Mouse (Mus musculus) adrenal gland, adult (tissue): Measurements from ENCODE around the gene Sorcs3.

Experiments
- DNase-seq, 2 experiments: peaks; one replicate each; pipeline ENCODE4 v3.0.0; 2022 to 2023; ENCODE audit warnings: low spot score in 1 of 2; ENCODE audit not compliant: inconsistent age in 2 of 2

The Sorcs3 gene

DNA sequence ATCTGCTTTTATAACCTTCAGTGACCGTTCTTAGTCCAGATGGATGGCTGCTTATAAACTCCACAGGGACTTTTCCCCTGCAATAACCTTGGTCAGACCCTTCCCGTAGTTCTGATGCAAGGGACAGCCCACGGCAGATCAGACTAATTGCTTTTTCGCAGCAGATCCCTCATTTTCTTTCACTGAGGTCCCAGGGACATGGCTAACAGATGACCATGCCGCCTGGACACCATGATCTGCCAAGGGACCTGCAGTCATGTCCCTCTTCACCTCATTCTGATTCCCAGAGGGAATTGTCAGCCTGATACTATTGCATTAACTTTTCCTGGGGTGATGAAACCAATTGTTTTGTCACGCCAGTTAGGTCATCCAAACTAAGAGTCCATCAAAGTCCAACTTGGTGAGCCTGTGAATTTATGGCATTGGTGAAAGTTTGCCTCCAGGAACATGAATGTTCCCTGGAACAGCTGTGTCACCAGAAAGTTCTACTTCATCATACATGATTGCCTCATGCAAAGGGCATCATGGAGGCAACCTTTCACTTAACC lies 494.4 kb downstream of the Sorcs3 start:
- peak in 1 of 2 experiments; percentile 36 for DNase-seq

DNA sequence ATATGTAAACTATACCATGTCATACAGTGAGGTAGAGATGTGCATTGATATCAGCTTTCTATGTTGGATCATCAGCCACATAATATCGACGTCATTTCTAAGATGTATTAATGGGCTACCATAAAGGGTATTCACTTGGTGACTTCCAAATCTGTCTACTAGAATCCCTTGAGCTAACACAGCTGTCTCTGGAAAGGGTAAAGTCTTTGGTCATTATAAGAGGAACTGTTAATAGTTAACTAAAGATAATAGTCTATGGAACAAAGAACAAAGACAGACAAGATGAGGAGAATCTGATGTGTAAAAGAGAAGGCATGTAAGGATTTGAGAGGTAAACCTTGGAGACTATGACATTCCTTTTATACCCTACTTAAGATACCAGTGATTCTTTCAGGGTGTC lies 497.9 kb downstream of the Sorcs3 start:
- no peak for DNase-seq

DNA sequence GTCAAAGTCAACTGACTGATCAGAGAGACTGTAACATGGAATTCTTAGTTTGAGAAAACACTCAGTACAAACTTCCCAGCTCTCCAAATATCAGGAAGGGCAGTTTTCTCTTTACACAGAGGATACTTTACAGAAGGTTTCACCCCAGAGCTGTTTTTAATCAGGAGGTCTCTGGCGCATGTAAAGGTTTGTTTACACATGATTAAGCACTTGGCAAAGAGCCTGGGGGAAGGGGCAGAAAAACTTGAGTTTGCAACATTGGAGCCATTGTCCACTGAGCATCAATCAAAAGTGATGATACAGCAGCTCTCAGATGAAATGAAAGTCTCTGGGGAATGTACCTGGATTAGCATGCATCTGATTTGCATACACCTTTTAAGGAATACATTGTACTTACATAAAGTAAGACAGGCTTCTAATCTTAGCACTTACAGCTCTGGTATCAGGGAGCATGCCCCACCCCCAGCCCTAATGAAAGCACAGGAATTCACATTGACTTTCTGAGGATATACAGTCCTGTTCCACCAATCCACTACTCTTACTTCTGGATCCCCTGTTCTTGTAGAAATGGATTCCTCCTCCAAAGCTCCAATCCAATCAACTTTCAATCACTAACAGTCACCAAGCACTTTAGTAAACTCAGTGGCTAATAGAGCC lies 500.6 kb downstream of the Sorcs3 start:
- no peak for DNase-seq

- DNase-seq, result no peak
Observed at GRCm38 (mm10) chr19:48706924-48707320, 501.1 kb downstream of the Sorcs3 start.

GRCm38 (mm10) chr19:48725851-48726419 lies 520.1 kb downstream of the Sorcs3 start:
- DNase-seq, result no peak

DNA sequence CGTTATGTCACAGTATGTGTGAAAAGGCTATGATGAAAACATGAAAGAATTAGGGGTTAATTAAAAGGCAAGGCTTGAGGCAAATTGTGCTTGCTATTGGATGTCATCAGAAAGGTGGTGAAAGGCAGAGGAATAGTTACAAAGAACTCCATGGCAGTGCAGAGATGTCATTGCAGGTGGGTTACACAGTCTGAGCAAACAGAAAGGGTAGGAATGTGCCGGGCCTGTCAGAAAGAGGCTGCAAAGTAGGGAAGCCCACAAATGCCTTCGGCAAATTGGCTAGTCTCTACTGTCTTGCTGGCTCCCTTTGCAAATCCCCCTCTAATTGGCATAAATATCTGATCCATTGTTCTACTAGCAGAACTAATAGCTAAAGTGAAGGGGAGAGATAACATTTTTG lies 521.2 kb downstream of the Sorcs3 start:
- no peak for DNase-seq

DNA sequence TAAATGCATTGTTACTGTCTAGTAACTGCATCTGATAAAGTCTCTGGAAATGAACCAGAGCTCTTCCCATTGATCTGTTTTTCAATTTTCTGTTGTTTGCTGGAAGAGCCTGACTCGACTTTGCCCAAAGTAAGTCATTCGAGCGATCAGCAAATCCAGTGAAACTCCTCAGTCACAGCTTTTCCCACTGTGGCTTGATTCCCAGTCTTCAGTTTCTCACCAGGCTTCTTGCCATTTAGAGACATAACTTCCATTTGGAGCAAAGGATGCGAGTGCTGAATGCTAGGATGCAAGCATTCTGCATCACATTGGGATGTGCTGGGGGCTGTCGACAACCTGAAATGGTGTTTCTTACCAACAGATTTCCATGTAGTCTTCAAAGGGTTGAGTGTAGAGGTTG lies 521.8 kb downstream of the Sorcs3 start:
- no peak for DNase-seq

- no peak for DNase-seq
Observed at GRCm38 (mm10) chr19:48731731-48732130, 525.9 kb downstream of the Sorcs3 start.

- DNase-seq, result no peak
Observed at GRCm38 (mm10) chr19:48734370-48734769, 528.5 kb downstream of the Sorcs3 start.

DNA sequence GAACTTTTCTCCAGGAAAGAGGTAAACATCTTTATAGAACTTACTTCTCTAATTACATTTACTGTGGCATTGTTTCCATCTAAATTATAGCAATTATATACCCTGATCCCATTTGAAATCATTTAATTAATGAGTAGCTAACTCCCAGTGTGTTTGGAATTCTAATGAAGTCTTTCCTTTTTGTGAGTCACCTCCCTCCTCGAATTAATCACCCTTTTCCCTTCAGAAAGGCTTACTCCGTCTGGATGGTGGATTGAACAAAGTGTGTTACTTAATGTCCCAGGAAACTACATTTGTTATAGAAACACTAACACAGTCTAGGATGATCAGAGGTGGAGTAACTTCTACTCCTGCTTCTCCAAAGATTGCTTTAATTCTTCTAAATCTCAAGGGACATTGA lies 531.7 kb downstream of the Sorcs3 start:
- DNase-seq, result no peak

DNA sequence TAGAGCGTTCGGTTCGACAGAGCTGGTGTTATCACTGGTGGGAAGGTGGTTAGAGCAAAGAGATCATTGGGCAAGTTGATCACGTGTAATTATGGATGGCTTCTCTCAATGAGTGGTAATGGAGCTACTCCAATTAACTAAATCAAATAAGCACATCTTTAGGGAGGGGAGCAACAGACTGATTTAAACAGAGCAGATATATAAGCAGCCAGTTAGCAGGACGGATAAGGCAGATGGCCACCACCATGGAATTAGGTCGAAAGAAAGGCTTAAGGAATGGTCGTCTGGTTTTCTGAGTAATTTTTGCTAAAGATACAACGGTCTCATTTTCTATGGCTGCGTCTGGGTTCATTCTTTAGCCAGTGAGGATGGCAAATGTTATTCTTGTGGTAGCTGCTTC lies 549.3 kb downstream of the Sorcs3 start:
- DNase-seq, result no peak

- no peak for DNase-seq
Observed at GRCm38 (mm10) chr19:48756831-48757230, 551.0 kb downstream of the Sorcs3 start.

- no peak for DNase-seq
Observed at GRCm38 (mm10) chr19:48766524-48766923, 560.7 kb downstream of the Sorcs3 start.

DNA sequence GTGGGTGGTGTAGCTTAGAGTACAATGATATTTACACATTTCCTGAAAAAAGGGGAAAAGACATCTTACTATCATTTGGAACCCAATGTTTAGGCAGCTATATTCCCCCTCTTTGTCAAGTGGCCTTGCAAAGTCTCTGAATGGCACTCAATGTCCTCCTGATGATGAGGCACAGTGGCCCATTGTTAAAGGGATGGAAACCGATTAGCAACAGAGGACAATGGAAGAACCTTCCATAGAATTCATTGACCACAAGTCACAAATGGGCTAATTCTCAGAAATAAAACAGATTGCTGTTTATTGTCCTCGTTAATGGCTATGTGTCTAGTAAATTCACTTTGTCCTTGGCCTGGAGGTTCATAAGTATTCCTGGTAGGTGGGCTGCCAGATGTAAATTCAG lies 565.7 kb downstream of the Sorcs3 start:
- no peak for DNase-seq

DNA sequence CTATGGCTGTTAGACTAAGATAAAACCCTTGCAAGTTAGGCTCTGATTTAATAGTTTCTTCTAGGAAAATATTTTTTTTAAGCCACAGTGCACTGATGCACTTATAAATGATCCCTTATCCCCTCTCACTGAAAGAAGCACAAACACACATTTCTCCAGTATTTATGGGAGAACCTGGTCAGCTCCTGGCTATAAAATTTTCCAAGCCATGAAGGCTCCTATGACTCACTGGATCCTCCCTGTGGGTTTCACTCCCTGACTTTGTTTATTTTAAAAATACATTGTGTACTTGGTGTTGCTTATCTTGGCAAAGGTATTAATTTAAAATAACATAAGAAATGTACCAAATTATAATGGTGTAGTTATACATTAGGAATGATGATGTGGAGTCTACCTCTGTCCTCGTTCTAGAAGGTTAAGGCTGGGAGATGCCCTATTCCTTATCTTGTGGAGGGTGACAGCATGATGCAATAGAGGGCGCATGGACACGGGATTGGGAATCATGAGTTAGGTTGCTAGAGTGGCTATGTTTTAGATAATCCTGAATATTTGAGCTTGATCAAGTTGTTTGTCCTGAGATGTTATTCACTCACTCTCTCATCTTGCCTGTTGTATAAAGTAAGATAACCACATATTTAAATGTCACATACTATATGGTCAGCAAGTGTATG lies 573.4 kb downstream of the Sorcs3 start:
- no peak for DNase-seq

DNA sequence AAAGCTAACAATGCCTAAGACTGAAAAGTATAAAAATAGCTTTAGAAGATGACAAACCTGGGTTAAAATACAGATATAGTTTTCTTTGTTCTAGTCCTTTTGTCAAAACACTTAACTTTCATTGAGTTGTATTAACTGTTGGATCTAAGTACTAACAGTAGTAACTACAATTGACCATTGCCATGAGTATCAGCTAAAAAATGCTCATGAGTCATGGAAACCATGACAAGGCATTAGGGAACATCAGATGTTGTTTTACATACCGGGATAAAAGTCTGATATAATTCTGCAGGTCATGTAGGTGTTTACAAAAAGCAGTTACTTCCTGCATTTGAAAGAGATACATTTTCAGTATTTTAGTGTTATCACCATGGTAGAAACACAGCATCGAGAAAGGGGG lies 575.0 kb downstream of the Sorcs3 start:
- DNase-seq, result no peak

DNA sequence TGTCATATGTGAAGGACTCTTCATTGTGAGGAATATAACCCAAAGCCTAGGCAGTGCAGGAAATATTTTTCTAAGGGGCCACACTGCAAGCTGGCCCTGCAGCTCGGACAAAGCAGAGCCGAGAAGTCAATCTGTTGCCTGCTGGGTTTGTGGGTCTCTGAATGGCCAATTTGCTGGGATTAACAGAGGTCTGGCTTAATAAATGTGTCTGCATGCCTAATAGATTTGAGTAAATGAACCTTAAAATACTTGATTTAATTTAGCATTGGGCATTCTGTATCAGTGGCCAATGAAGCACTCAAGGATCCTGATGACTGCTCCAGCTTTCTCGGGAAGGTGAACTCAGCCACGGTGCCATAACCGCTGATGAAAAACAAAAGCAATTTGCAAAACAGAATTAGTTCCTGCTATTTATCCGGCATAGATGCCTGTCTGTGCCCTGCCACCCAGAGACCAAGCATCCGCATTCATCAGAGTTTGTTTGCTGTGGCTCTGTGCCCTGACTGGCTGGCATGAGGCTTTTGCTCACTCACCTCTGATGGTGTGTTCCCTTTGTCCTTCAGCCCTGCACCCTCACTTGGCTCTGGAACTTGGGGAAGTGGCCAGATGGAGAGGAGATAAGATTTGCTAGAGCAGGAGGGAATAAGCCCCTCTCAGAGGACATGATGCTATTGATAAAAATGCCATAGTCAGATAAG lies 576.3 kb downstream of the Sorcs3 start:
- peak in 1 of 2 experiments; percentile 19 for DNase-seq

DNA sequence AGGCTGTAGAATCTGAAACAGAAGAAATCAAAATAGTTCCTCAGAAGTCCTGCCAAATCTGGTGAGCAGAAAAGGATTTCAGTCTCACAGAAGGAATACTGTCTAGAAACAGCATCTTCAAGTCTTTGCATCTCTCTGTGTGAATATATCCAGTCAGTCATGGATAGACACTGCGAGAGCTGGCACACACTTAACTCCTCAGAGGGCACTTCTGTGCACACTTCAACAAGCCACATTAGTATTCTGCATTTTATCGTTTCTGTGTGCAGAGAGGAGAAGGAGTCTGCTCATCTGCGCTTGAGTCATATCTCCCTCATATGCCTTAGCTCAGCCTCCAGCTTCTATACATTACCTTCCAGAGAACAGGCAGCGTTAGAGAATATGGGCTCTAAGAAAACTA lies 581.4 kb downstream of the Sorcs3 start:
- no peak for DNase-seq

DNA sequence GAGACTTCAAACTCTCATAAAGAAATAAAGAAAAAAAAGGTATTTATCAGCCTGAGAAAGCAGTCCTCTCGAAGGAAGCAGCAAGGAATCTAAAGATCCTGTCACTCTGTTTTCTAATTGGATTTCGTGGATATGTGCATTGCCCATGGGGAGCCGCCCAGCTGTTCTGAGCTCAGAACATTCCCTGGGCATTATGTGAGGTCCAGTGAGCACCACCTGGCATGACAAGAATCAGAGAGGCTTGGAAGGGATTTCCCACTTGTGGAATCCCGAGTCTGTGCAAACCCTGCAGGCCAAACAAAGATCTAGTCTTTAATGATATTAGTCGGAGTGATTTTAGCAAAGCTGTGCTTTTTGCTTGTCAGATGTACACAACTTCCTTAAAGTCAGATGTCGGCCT lies 598.7 kb downstream of the Sorcs3 start:
- DNase-seq, result no peak

- DNase-seq, result no peak
Observed at GRCm38 (mm10) chr19:48811541-48811940, 605.7 kb downstream of the Sorcs3 start.

- DNase-seq, result no peak
Observed at GRCm38 (mm10) chr19:48813823-48814222, 608.0 kb downstream of the Sorcs3 start.

DNA sequence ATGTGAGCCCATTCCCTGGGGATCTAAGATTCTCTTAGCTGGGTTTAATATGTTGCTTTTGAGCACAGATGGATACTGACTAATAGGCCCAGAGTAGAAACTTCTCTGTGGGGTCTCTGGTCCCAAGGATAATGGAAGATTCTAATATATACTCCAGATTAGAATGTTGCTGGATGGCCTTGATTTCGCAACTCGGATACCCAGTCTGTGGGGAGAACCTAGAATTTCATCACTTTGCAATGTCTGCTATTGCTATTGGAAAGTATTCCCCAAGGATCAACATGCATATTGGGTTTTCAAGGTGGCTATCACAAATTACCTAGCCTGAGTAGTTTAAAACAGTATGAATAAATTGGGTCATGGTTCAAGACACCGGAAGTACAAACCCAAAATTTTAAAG lies 609.2 kb downstream of the Sorcs3 start:
- no peak for DNase-seq
